Mouse (Mus musculus): ENCODE measurements around the gene Spred2. TPM values are rescaled to one million over a fixed set of nuclear protein-coding genes. Genes with fewer than 3 reads are reported as not detected.
A peak's percentile ranks its signal among the peaks of the same experiment; 100 is the strongest.

Spred2 gene
- total RNA-seq, 2 experiments from 2014 or later = 92.2 to 97.0 TPM

DNA sequence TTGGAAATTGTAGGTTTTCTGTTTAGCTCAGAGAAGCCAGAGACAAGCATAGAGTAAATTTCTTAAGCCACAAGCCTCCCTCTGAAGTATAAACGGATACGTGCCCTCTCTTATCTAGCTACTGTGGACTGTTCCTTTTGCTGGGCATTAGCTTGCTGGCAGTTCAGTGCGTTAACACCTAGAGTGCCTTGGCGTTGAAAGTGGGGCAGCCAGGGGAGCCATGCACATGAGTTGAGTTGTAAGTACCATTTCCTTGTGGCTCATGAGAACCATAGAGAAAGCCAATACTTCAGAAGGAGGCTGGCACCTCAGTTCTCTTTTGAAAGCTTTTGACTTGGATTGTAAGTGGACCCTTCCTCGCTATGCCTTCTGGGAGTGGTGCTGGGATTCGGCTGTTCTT lies 58.6 kb downstream of the Spred2 start:
- DNase-seq (ENCODE audit: low spot score in 2 of 2) = no peak

DNA sequence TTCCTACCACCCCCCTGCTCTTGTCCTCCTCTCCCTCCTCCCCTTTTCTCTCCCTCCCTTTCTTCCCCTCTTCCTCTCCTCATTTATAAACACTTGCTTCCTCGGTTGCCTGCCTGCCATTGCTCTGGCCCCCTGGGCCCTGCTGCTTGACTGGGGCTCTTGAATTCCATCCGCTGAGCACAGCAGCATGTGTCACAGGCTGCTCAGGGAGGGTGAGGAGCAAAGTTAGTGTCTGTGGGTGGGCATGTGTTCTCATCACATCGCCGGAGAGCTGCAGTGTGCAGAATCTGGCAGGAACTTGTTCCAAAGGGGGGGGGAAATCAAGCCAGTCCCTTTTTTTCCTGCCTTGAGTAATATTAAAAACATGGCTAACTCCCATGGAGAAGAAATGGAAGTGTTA lies 59.1 kb downstream of the Spred2 start:
- DNase-seq (ENCODE audit: low spot score in 2 of 2) = peak; percentile 39 to 59

GRCm38 (mm10) chr11:19984029-19984428 lies 59.9 kb downstream of the Spred2 start:
- DNase-seq (ENCODE audit: low spot score in 2 of 2) = no peak

DNA sequence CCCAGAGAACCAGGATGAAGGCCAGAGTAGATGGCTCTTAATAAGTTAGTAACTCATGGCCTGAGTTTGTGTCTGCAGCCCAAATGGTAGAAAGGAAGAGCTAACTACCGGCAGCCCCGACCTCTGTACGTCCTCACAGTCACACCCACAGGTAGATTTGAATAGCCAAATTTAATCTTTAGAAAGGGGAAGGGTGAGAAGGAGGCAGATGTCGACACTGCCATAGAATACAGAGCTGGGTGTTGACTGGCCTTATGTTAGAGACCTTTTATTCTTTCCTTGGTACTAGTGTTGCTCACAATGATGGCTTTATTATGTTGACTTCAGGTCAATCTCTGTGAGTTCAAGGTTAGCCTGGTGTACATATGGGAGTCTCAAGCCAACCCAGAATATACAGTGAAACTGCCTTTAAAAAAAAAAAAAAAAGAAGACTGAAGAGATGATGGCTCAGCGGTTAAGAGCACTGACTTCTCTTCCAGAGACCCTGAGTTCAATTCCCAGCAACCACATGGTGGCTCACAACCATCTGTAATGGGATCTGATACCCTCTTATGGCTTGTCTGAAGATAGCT lies 61.2 kb downstream of the Spred2 start:
- no peak for DNase-seq (ENCODE audit: low spot score in 2 of 2)

- no peak for DNase-seq (ENCODE audit: low spot score in 2 of 2)
Observed at GRCm38 (mm10) chr11:19986443-19986861, 62.3 kb downstream of the Spred2 start.

DNA sequence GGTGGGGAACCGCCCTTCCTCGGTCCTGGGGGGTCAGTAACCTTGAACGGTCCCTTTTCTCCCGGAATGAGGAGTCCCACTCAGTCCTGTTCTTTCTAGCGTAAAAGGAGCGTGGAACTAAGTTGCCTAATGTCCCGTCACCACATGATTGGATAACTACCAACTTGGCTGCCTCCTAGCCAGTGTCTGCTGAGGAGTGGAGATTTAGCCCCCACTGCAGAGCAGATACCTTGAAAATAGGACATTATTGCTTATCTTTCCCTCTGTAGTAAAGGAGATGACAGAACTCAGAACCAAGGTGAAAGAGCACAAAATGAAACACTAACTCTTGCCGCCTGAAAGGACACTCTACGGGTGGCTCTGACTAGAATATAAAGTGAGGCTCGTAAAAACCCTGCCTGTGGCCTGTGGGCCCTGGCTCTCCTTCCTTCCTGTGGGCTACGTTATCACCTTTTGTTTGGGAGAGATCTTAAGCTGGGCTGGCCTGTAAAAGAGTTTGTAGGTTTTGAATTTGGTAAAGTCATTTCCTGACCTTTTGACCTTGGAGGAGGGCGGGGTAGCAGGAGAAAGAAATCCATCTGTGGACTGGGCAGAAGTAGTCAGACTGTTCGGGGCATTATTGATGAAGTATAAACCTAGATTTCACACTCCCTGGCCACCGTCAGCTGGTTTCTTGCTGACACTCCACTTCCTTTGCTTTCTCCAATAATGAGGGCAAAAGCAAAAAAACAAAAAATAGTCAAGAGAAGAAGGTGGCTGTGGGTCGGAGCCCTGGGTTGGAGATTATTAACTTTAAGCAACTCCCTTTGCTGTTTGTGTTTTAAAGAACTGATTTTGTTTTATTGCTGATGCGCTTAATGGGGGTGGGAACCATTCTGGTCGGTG lies 62.9 kb downstream of the Spred2 start:
- DNase-seq (ENCODE audit: low spot score in 2 of 2) = no peak

DNA sequence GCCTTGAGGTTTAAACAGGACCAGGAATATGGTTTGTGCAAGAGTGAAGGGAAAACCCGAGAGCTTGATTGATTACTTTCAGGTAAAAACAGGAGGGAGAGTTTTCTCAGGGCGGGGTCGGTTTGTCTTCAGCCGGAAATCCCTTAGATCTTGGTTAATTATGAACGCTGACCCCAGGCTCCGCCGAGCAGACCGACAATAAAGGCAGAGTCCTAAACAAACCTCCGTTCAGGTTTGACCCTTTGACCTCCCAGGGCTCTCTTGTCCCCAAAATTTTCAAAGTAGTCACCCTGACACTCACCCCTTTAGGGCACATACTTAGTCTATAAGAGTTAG lies 63.5 kb downstream of the Spred2 start:
- no peak for DNase-seq (ENCODE audit: low spot score in 2 of 2)

- DNase-seq (ENCODE audit: low spot score in 2 of 2) = no peak
Observed at GRCm38 (mm10) chr11:19988224-19988623, 64.0 kb downstream of the Spred2 start.

GRCm38 (mm10) chr11:19988631-19989030 lies 64.5 kb downstream of the Spred2 start:
- DNase-seq (ENCODE audit: low spot score in 2 of 2) = no peak

GRCm38 (mm10) chr11:19989141-19989910 lies 65.2 kb downstream of the Spred2 start:
- DNase-seq (ENCODE audit: low spot score in 2 of 2) = no peak

- DNase-seq (ENCODE audit: low spot score in 2 of 2) = no peak
Observed at GRCm38 (mm10) chr11:19990731-19991130, 66.6 kb downstream of the Spred2 start.

- no peak for DNase-seq (ENCODE audit: low spot score in 2 of 2)
Observed at GRCm38 (mm10) chr11:19991303-19991976, 67.3 kb downstream of the Spred2 start.

GRCm38 (mm10) chr11:19992341-19993281 lies 68.4 kb downstream of the Spred2 start:
- DNase-seq (ENCODE audit: low spot score in 2 of 2) = no peak

DNA sequence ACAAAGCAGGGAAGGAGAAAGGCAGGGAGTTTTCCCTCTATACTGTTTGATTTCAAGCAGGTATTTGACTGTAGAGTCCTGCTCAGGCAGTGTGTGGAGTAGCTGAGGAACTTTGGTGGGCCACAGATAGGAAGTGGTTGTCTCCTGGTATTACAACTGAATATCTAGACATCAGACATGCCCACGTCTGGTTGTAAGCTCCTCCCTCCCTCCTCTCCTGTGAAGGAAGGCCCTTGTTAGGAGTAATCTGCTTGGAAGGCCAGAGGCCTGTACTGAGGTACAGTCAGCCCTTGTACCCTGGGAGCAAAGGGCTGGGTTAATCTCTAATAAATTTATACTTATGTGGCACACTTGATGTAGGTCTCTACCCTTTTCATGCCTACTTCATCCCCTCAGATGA lies 69.6 kb downstream of the Spred2 start:
- no peak for DNase-seq (ENCODE audit: low spot score in 2 of 2)

- no peak for DNase-seq (ENCODE audit: low spot score in 2 of 2)
Observed at GRCm38 (mm10) chr11:19994262-19994790, 70.2 kb downstream of the Spred2 start.

DNA sequence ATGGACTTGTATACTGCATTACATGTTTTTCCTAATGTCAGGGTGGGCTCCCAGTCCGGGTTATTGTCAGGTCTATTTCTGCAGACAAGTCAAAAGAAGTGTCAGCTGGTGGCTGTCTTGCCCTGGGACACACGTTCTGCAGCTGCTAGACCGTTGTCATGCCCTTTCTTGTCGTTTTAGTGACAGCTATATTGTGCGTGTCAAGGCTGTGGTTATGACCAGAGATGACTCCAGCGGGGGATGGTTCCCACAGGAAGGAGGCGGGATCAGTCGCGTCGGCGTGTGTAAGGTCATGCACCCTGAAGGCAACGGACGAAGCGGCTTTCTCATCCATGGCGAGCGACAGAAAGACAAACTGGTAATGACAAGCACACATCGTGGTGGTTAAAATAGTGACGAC lies 73.8 kb downstream of the Spred2 start:
- DNase-seq (ENCODE audit: low spot score in 2 of 2) = no peak

- DNase-seq (ENCODE audit: low spot score in 2 of 2) = no peak
Observed at GRCm38 (mm10) chr11:20002883-20003282, 78.7 kb downstream of the Spred2 start.

- DNase-seq (ENCODE audit: low spot score in 2 of 2) = no peak
Observed at GRCm38 (mm10) chr11:20007701-20008100, 83.5 kb downstream of the Spred2 start.

DNA sequence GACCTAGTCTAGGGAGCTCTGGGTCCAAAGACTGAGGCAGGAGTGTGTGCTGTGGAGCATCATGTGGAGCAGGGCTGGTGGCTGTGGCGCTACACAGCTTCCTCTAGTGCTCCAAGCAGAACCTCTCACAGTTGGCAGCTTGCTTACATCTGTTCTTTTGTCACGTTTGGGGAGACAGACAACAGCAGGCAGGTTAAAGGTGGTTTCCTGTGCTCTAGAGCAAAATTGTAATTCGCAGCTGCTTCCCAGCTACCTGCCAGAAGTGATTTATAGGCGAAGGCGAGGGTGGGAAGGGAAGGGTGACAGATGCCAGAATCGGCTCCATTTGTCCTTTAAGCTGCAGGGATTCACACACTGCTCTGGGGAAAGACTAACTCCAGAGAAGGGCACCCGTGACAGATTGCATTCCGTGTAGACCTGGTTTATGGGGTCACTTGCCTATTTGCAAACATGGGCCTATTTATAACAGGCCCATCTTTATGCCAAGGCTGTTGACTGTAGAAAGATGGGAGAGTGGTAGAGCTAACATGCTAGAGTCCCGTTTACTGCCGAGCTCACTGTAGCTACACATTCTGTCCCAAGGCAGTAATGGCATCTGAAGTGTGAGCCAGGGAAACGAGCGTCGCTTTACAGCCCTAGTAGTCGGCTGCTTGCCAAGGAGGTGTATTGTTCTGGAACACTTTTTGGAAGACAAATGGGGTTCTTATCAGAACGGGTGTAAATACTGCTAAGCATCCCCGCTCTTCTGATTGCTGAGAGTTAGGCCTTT lies 87.2 kb downstream of the Spred2 start:
- DNase-seq (ENCODE audit: low spot score in 2 of 2) = peak in 1 of 2 experiments; percentile 43

Measured in layer of hippocampus, adult 18-20 months (tissue).